Mouse (Mus musculus) heart, postnatal 0 days (tissue): ENCODE results near the gene Mgrn1. TPM values are rescaled to one million over a fixed set of nuclear protein-coding genes. Genes with fewer than 3 reads are reported as not detected.

Experiments used
- ATAC-seq: fragments of 200-750 bp; cut with Nextera tagmentation; 2 replicates; pipeline ENCODE4 v1.8.0; 2017; ENCODE audit warnings: low read depth, moderate number of reproducible peaks, moderate library complexity; ENCODE audit not compliant: insufficient read depth
- DNase-seq: peaks from one replicate; pipeline ENCODE4 v3.0.0-alpha.2; 2016; ENCODE audit warnings: low spot score
- H3K27ac ChIP-seq: fragments of 300-500 bp; sonication (generic); 2 replicates; pipeline ENCODE4 v1.5.1; 2014; ENCODE audit warnings: low read depth, mild to moderate bottlenecking
- H3K27me3 ChIP-seq: fragments of 300-500 bp; sonication (generic); 2 replicates; pipeline ENCODE4 v1.6.1; 2014; ENCODE audit warnings: low read length, mixed read lengths; ENCODE audit not compliant: control insufficient read depth, insufficient read depth
- H3K36me3 ChIP-seq: fragments of 300-500 bp; sonication (generic); replicated peaks from 2 replicates; pipeline ENCODE4 v1.6.1; 2014; ENCODE audit warnings: low read length, mixed read lengths; ENCODE audit not compliant: control insufficient read depth, insufficient read depth
- H3K4me1 ChIP-seq: fragments of 300-500 bp; sonication (generic); 2 replicates; pipeline ENCODE4 v1.6.1; 2014; ENCODE audit warnings: antibody characterized with exemption; ENCODE audit not compliant: control insufficient read depth, insufficient read depth
- H3K4me2 ChIP-seq: fragments of 300-500 bp; sonication (generic); 2 replicates; pipeline ENCODE4 v1.6.1; 2014; ENCODE audit warnings: low read depth, mild to moderate bottlenecking, low read length, moderate library complexity
- H3K4me3 ChIP-seq: fragments of 300-500 bp; sonication (generic); 2 replicates; pipeline ENCODE4 v1.5.1; 2014; ENCODE audit warnings: low read depth, low read length
- H3K9ac ChIP-seq: fragments of 300-500 bp; sonication (generic); replicated peaks from 2 replicates; pipeline ENCODE4 v1.6.1; 2014; ENCODE audit warnings: low read depth, low read length, mixed read lengths
- H3K9me3 ChIP-seq: fragments of 300-500 bp; sonication (generic); replicated peaks from 2 replicates; pipeline ENCODE4 v1.6.1; 2016; ENCODE audit warnings: low read length; ENCODE audit not compliant: control insufficient read depth
- CTCF ChIP-seq: IDR thresholded peaks from 2 replicates; pipeline ENCODE4 v1.5.1; 2016; ENCODE audit warnings: antibody characterized with exemption, control low read depth, low read depth
- EP300 ChIP-seq: IDR thresholded peaks from 2 replicates; pipeline ENCODE4 v1.6.1; 2016; ENCODE audit warnings: antibody characterized with exemption, low read depth
- WGBS: fragments of 180-500 bp; shearing (Covaris S2); extraction: QIAGEN DNeasy Blood & Tissue Kit; methylation state at CpG from one replicate; pipeline ENCODE4 v1.1.7; 2014; 5-methylcytosine and 5-hydroxymethylcytosine counted together
- polyA plus RNA-seq: library from polyadenylated mRNA; unstranded; fragments of >200 nt; fragmentation: Nextera tagmentation; extraction: Ambion mirVana; gene quantifications from 2 replicates; pipeline ENCODE4 v1.2.1, GENCODE M21; 2015
- total RNA-seq: library from RNA; depleted of rRNA; stranded (reverse); fragments of >200 nt; gene quantifications from 2 replicates; pipeline ENCODE4 v1.2.3, GENCODE M21; 2014; ENCODE audit warnings: low replicate concordance; rRNA removed

Mgrn1 gene
- total RNA-seq = 214 and 223 TPM in 2 replicates
- polyA plus RNA-seq = 138 and 159 TPM in 2 replicates

DNA sequence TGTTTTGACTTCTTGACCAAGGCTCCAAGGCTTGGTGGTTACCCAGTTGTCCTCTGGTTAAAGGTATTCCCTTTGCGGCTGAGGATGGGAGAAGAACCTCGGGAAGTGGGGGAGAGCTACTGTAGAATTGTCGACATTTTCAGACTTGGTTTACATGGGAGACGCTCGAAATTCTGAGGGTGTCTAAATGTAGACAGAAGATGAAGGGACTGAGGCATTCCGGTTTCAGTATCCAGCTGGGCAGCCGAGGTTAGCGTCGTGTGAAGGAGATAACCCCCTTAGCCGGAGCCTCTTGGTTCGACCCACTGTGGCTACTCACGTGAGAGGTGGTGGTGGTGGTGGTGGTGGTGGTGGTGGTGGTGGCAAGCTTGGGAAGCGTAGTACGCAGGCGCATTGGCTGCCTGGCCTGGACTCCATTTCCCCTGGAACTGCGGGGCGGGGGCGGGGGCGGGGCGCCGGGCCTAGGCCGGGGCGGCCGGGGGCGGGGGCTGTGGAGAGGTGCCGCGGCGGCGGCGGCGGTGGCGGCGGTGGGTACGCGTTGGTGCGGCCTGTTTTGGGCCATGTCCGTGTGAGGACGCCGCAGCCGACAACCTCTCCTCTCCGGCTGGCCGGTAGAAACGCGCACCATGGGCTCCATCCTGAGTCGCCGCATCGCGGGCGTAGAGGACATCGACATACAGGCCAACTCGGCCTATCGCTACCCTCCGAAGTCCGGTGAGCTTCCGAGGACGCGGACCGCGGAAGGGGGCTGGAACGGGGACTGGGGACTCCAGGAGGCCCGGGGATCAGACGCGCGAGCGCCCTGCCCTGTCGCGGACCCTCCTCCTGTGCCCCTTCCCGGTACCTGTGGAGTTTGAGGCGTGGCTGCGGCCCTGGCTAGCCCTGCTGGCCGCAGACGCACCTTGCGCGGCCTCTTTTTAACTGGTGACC lies at the start of gene Mgrn1:
TSS of gene Mgrn1 (plus strand) at position 490 of the 930 bp plus-strand sequence.
- WGBS = under 1% methylated on average over 61 of the region's 74 CpGs
- Histone ChIP-seq H3K9me3 (no peaks in the 10 kb centered on the region), H3K4me3 (peak within 1 kb of the TSS; percentile 80), H3K4me1 (peaks cover 43% of the 10 kb centered on the region), H3K27me3 (no peaks in the 10 kb centered on the region), H3K4me2 (peak within 1 kb of the TSS; percentile 66), H3K36me3 (no peaks in the 10 kb centered on the region), H3K27ac (peak within 1 kb of the TSS; percentile 96), H3K9ac (peak within 1 kb of the TSS; percentile 93)
- TF ChIP-seq CTCF (no peak), EP300 (no peak)
- ATAC-seq (peak; percentile 81), DNase-seq (peak; percentile 90)

DNA sequence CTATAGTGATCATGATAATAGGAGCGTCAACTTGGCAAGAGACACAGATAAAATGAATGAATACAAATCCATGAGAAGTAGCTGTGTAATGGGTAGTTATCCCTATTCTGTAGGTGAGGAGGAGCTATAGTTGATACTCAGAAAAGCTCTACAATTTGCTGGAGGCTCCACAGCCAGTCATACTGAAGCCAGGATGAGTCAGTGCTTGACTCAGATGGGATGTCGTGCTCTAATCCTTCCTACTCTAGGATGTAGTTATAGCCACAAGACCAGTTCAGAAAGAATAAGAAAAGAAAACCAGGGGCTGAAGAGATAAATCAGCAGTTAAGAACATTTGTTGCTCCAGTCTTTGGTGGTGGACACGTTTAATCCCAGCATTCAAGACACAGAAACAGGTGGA lies 48.4 kb upstream of the Mgrn1 start:
- Histone ChIP-seq H3K9ac (no peak overlapping the region), H3K4me3 (no peak overlapping the region), H3K9me3 (no peaks in the 10 kb centered on the region), H3K36me3 (no peaks in the 10 kb centered on the region), H3K27ac (no peak overlapping the region), H3K27me3 (no peaks in the 10 kb centered on the region), H3K4me1 (no peaks in the 10 kb centered on the region), H3K4me2 (no peak overlapping the region)
- ATAC-seq (no peak), DNase-seq (no peak)
- TF ChIP-seq EP300 (no peak), CTCF (no peak)
- 69% methylated on average over 3 of the region's 3 CpGs for WGBS

DNA sequence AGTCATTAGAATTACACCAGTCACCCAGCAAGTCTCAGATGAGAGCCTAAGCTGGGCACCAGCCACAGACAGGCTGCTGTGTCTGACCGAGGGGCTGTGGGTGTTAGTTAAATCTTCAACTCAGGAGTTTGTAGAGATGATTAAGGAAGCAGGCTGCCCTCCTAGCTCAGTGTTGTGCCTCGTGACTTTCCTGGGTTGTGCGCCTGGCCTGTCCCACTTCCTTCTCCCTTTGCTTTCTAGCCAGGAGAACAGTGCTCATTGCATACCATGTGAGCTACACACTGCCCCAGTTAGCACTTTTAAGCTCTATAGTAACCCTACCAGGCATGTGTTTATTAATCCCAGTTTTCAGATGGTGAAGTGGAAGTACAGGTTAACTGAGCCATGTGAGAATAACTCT lies 46.5 kb upstream of the Mgrn1 start:
- Histone ChIP-seq H3K27ac (no peak overlapping the region), H3K4me1 (no peaks in the 10 kb centered on the region), H3K4me2 (no peak overlapping the region), H3K9me3 (no peaks in the 10 kb centered on the region), H3K27me3 (no peaks in the 10 kb centered on the region), H3K36me3 (no peaks in the 10 kb centered on the region), H3K9ac (no peak overlapping the region), H3K4me3 (no peak overlapping the region)
- ATAC-seq (no peak), DNase-seq (no peak)
- TF ChIP-seq EP300 (no peak), CTCF (no peak)
- 68% methylated on average over 3 of the region's 3 CpGs for WGBS

DNA sequence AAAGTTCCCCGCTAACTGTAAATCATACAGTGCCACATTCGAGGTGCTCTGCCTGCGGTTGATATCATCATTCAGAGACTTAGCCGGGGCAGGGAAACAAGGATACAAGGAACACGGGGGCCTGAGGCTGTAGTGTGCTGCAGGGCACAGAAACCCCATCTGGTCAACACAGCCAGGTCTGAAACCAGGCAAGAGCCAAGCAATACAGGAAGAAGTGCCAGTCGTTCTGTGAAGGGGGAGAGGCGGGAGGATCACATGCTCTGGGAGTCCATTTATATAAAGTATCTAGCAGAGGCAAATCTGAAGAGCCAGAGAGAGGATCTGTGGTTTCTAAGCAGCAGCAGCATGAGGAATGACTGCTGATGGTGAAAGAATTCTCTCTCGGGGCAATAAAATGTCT lies 45.8 kb upstream of the Mgrn1 start:
- Histone ChIP-seq H3K9ac (no peak overlapping the region), H3K27me3 (no peaks in the 10 kb centered on the region), H3K36me3 (no peaks in the 10 kb centered on the region), H3K4me3 (no peak overlapping the region), H3K4me1 (no peaks in the 10 kb centered on the region), H3K9me3 (no peaks in the 10 kb centered on the region), H3K27ac (no peak overlapping the region), H3K4me2 (no peak overlapping the region)
- DNase-seq (no peak), ATAC-seq (no peak)
- no peak for TF ChIP-seq CTCF
- TF ChIP-seq EP300 = no peak
- WGBS = 70% methylated on average over 8 of the region's 8 CpGs

DNA sequence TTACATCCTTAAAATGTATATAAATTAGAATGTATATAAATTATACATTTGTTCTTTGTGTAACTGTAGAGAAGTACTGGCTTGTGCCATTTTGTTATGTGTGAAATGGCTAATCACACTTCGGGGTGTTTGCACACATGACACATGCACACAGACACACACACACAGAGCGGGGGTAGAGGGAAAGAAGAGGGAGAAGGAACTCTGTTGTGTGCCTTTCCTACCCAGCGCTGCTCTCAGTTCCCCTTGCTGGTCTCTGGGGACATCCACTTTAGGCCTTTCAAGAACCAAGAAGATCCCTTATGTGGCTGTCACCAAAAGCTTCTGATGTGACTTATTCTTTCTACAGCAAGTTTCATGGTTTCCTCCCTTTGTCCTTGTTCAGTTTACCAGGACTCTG lies 39.0 kb upstream of the Mgrn1 start:
- no peak for TF ChIP-seq CTCF
- no peak for TF ChIP-seq EP300
- Histone ChIP-seq H3K27ac (no peak overlapping the region), H3K4me1 (no peaks in the 10 kb centered on the region), H3K36me3 (no peaks in the 10 kb centered on the region), H3K4me3 (no peak overlapping the region), H3K9ac (no peak overlapping the region), H3K4me2 (no peak overlapping the region), H3K9me3 (no peaks in the 10 kb centered on the region), H3K27me3 (no peaks in the 10 kb centered on the region)
- WGBS = 84% methylated on average over 3 of the region's 3 CpGs
- DNase-seq (no peak), ATAC-seq (no peak)
